Mouse (Mus musculus) frontal cortex, postnatal 25 days (tissue): Measurements from ENCODE around the gene Themis2.
"Not testable (repeated sequence)": the region's sequence is repeated elsewhere in the genome, so short reads cannot be mapped to it uniquely, and the experiment has no call there.

ENCODE experiments used
- DNase-seq, 2 experiments: peaks; one replicate each; pipeline ENCODE4 v3.0.0; 2022; ENCODE audit warnings: low spot score in 2 of 2

The Themis2 gene

GRCm38 (mm10) chr4:132799845-132800244 is 3.7 kb upstream of the Themis2 start:
- DNase-seq, result no peak

- not testable (repeated sequence) for DNase-seq
These were observed 2.5 kb upstream of the Themis2 start for GRCm38 (mm10) chr4:132798666-132799065.

GRCm38 (mm10) chr4:132798028-132798427 is 1.8 kb upstream of the Themis2 start:
- DNase-seq, result no peak

- no peak for DNase-seq
These were observed 1.3 kb upstream of the Themis2 start for GRCm38 (mm10) chr4:132797461-132797860.

GRCm38 (mm10) chr4:132795171-132795570 is 1.0 kb downstream of the Themis2 start:
- no peak for DNase-seq

- DNase-seq, result no peak
These were observed 1.4 kb downstream of the Themis2 start for GRCm38 (mm10) chr4:132794760-132795159.

- DNase-seq, result no peak
These were observed 2.2 kb downstream of the Themis2 start for GRCm38 (mm10) chr4:132794028-132794427.

GRCm38 (mm10) chr4:132793322-132794004 is 2.7 kb downstream of the Themis2 start:
- not testable (repeated sequence) for DNase-seq

- no peak for DNase-seq
These were observed 6.5 kb downstream of the Themis2 start for GRCm38 (mm10) chr4:132789731-132790130.

- no peak for DNase-seq
These were observed 11.0 kb downstream of the Themis2 start for GRCm38 (mm10) chr4:132785228-132785627.

- no peak for DNase-seq
These were observed 12.5 kb downstream of the Themis2 start for GRCm38 (mm10) chr4:132783732-132784131.

GRCm38 (mm10) chr4:132780288-132780687 is 15.9 kb downstream of the Themis2 start:
- no peak for DNase-seq

- no peak for DNase-seq
These were observed 17.5 kb downstream of the Themis2 start for GRCm38 (mm10) chr4:132778562-132779201.

GRCm38 (mm10) chr4:132776764-132777163 is 19.4 kb downstream of the Themis2 start:
- DNase-seq, result peak; percentile 74 to 83

GRCm38 (mm10) chr4:132774905-132775304 is 21.3 kb downstream of the Themis2 start:
- no peak for DNase-seq

GRCm38 (mm10) chr4:132771776-132772175 is 24.4 kb downstream of the Themis2 start:
- no peak for DNase-seq

- peak; percentile 97 to 99 for DNase-seq
These were observed 28.0 kb downstream of the Themis2 start, which contains the start of gene Rpa2 for GRCm38 (mm10) chr4:132767914-132768876. Rpa2 (plus strand) TSS chr4:132768332.

GRCm38 (mm10) chr4:132763125-132763524 is 33.1 kb downstream of the Themis2 start:
- DNase-seq, result not testable (repeated sequence)

GRCm38 (mm10) chr4:132762602-132763001 is 33.6 kb downstream of the Themis2 start:
- DNase-seq, result no peak

GRCm38 (mm10) chr4:132760296-132760695 is 35.9 kb downstream of the Themis2 start:
- DNase-seq, result no peak

- DNase-seq, result no peak
These were observed 38.4 kb downstream of the Themis2 start for GRCm38 (mm10) chr4:132757633-132758351.
